Mouse (Mus musculus): ENCODE measurements around the gene Arhgap28. TPM values are rescaled to one million over a fixed set of nuclear protein-coding genes. Genes with fewer than 3 reads are reported as not detected.

The Arhgap28 gene
- polyA plus RNA-seq, 1 experiment = 0.38 TPM

DNA sequence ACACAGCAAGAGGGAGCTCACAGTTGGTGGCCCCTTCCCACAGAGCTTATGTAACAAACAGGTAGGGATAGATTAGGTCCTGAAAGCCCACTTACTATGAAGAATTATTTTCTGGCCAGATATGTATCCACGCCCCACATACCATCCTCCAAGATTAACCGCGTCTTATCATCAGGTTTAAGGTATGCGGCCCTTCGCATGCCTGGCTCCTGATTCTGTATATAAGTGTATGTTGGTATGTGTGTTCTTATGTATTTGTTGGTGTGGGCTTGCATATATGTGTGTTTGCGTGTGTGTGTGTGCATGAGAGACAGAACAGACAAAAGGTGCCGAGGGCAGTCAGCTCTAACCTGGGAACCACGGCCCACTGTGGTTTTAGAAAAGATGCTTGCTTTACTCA, 76.1 kb downstream of the Arhgap28 start:
- H3K4me3 ChIP-seq (ENCODE audit: insufficient read depth, low read length) = no peak overlapping the region
- TF ChIP-seq CTCF (IDR thresholded peaks at IDR 0.05; ENCODE audit: extremely low read depth, insufficient read depth, low read length) = no peak
- TF ChIP-seq POLR2A (IDR thresholded peaks at IDR 0.05; ENCODE audit: extremely low read depth, insufficient read depth, low read length) = no peak
- H3K27ac ChIP-seq (ENCODE audit: insufficient read depth, low read length) = no peak overlapping the region
- no peaks in the 10 kb centered on the region for H3K4me1 ChIP-seq (ENCODE audit: control insufficient read depth, insufficient read depth, low read length)

GRCm38 (mm10) chr17:67919959-67920358, 84.0 kb downstream of the Arhgap28 start:
- Histone ChIP-seq H3K4me3 (ENCODE audit: insufficient read depth, low read length) (no peak overlapping the region), H3K27ac (ENCODE audit: insufficient read depth, low read length) (no peak overlapping the region), H3K4me1 (ENCODE audit: control insufficient read depth, insufficient read depth, low read length) (no peaks in the 10 kb centered on the region)
- TF ChIP-seq CTCF (IDR thresholded peaks at IDR 0.05; ENCODE audit: extremely low read depth, insufficient read depth, low read length) (no peak), POLR2A (IDR thresholded peaks at IDR 0.05; ENCODE audit: extremely low read depth, insufficient read depth, low read length) (no peak)

GRCm38 (mm10) chr17:67918201-67918600, 85.7 kb downstream of the Arhgap28 start:
- no peak overlapping the region for H3K4me3 ChIP-seq (ENCODE audit: insufficient read depth, low read length)
- no peaks in the 10 kb centered on the region for H3K4me1 ChIP-seq (ENCODE audit: control insufficient read depth, insufficient read depth, low read length)
- TF ChIP-seq POLR2A (IDR thresholded peaks at IDR 0.05; ENCODE audit: extremely low read depth, insufficient read depth, low read length) (no peak), CTCF (IDR thresholded peaks at IDR 0.05; ENCODE audit: extremely low read depth, insufficient read depth, low read length) (no peak)
- no peak overlapping the region for H3K27ac ChIP-seq (ENCODE audit: insufficient read depth, low read length)

DNA sequence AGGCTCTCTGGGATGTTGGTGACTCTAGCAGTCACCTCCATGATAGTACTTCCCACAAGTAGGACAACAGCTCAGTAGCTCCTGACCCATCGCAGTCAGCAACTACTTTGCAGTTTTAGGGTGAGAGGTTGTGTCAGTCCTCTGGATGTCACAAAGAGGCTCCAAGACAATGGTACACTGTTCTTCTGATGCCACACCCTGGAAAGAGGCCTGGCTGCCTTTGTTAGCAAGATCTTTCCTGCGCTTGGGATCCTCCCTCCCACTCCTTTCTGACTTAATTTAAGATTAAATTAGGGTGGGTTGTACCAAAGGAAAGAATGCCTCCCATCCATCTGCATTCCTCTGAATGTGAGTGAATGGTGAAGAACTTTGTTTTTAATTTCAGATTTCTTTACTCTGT, 87.0 kb downstream of the Arhgap28 start:
- Histone ChIP-seq H3K4me1 (ENCODE audit: control insufficient read depth, insufficient read depth, low read length) (no peaks in the 10 kb centered on the region), H3K27ac (ENCODE audit: insufficient read depth, low read length) (no peak overlapping the region), H3K4me3 (ENCODE audit: insufficient read depth, low read length) (no peak overlapping the region)
- TF ChIP-seq POLR2A (IDR thresholded peaks at IDR 0.05; ENCODE audit: extremely low read depth, insufficient read depth, low read length) (no peak), CTCF (IDR thresholded peaks at IDR 0.05; ENCODE audit: extremely low read depth, insufficient read depth, low read length) (no peak)

DNA sequence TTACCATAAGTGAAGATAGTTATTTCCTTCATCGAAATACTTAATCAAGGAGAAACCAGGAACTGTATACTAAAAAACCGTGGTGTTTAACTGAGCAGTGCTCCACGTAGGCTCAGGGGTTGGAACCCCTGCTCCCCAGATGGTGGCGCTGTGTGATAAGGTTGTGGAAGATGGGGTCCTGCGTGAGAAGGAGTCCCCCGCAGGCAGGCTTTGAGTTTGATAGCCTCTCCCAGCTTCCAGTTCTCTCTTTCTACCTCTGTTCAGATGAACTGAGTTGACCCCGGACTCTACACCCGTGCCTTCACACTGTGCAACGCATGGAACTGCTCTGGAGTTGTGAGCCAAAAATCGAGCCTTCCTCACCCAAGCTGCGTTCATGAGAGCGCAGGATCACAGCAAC, 91.3 kb downstream of the Arhgap28 start:
- Histone ChIP-seq H3K4me1 (ENCODE audit: control insufficient read depth, insufficient read depth, low read length) (no peaks in the 10 kb centered on the region; the same call in 1 of the 2 replicates), H3K4me3 (ENCODE audit: insufficient read depth, low read length) (no peak overlapping the region), H3K27ac (ENCODE audit: insufficient read depth, low read length) (no peak overlapping the region)
- TF ChIP-seq POLR2A (IDR thresholded peaks at IDR 0.05; ENCODE audit: extremely low read depth, insufficient read depth, low read length) (no peak), CTCF (IDR thresholded peaks at IDR 0.05; ENCODE audit: extremely low read depth, insufficient read depth, low read length) (peak; percentile 69)

- Histone ChIP-seq H3K4me3 (ENCODE audit: insufficient read depth, low read length) (no peak overlapping the region), H3K4me1 (ENCODE audit: control insufficient read depth, insufficient read depth, low read length) (no peaks in the 10 kb centered on the region; the same call in 1 of the 2 replicates)
- no peak for TF ChIP-seq POLR2A (IDR thresholded peaks at IDR 0.05; ENCODE audit: extremely low read depth, insufficient read depth, low read length)
- no peak for TF ChIP-seq CTCF (IDR thresholded peaks at IDR 0.05; ENCODE audit: extremely low read depth, insufficient read depth, low read length)
Measured at GRCm38 (mm10) chr17:67912051-67912450, 91.9 kb downstream of the Arhgap28 start.

DNA sequence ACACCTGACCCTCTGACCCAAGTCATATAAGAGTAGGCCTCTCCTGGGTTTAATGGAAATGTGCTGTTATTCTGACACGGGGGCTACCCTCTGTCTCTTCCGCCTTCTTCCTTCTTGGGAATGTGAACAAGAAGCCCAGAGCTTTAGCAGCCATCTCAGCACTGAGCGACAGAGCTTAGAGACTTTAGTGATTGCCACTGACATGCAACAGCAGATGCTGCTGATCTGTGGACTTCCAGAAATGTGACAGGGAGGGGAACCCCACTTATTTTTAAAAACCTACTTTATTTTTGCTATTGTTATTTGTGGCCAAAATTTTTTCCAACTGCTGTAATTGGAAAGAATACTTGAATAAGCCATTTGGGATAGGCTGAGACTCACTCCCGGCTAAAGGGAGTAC, 95.4 kb downstream of the Arhgap28 start:
- Histone ChIP-seq H3K27ac (ENCODE audit: insufficient read depth, low read length) (no peak overlapping the region), H3K4me1 (ENCODE audit: control insufficient read depth, insufficient read depth, low read length) (no peaks in the 10 kb centered on the region; the same call in 1 of the 2 replicates), H3K4me3 (ENCODE audit: insufficient read depth, low read length) (no peak overlapping the region)
- TF ChIP-seq CTCF (IDR thresholded peaks at IDR 0.05; ENCODE audit: extremely low read depth, insufficient read depth, low read length) (no peak), POLR2A (IDR thresholded peaks at IDR 0.05; ENCODE audit: extremely low read depth, insufficient read depth, low read length) (no peak)

More at GRCm38 (mm10) chr17:67912051-67912450, 91.9 kb downstream of the Arhgap28 start:
- no peak overlapping the region for H3K27ac ChIP-seq (ENCODE audit: insufficient read depth, low read length)

GRCm38 (mm10) chr17:67908137-67908536, 95.8 kb downstream of the Arhgap28 start:
- H3K4me1 ChIP-seq (ENCODE audit: control insufficient read depth, insufficient read depth, low read length) = no peaks in the 10 kb centered on the region; the same call in 1 of the 2 replicates
- TF ChIP-seq CTCF (IDR thresholded peaks at IDR 0.05; ENCODE audit: extremely low read depth, insufficient read depth, low read length) (no peak), POLR2A (IDR thresholded peaks at IDR 0.05; ENCODE audit: extremely low read depth, insufficient read depth, low read length) (no peak)

GRCm38 (mm10) chr17:67907532-67908054, 96.3 kb downstream of the Arhgap28 start:
- Histone ChIP-seq H3K4me1 (ENCODE audit: control insufficient read depth, insufficient read depth, low read length) (no peaks in the 10 kb centered on the region; the same call in 1 of the 2 replicates), H3K4me3 (ENCODE audit: insufficient read depth, low read length) (no peak overlapping the region), H3K27ac (ENCODE audit: insufficient read depth, low read length) (no peak overlapping the region)
- no peak for TF ChIP-seq POLR2A (IDR thresholded peaks at IDR 0.05; ENCODE audit: extremely low read depth, insufficient read depth, low read length)
- no peak for TF ChIP-seq CTCF (IDR thresholded peaks at IDR 0.05; ENCODE audit: extremely low read depth, insufficient read depth, low read length)

More at GRCm38 (mm10) chr17:67908137-67908536, 95.8 kb downstream of the Arhgap28 start:
- no peak overlapping the region for H3K27ac ChIP-seq (ENCODE audit: insufficient read depth, low read length)
- H3K4me3 ChIP-seq (ENCODE audit: insufficient read depth, low read length) = no peak overlapping the region

DNA sequence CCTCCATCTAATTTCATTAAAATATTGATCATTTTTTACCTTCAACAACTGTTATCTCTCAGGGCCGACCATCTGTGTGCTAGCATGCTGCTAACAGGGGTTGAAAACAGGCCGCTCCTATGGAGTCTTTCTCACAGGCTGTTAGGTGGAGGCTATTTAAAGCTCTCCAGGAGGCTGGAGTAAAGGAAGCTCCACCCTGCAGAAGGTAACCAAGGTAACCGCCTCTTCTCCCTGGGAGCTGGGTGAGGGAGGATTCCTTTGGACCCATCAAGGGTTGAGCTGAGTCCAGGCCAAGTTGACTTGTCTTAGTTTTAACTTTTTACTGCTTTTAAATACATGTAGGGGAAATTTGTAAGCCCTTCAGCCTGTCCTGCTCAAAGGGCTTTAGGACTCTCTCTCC, 97.7 kb downstream of the Arhgap28 start:
- Histone ChIP-seq H3K4me3 (ENCODE audit: insufficient read depth, low read length) (no peak overlapping the region), H3K27ac (ENCODE audit: insufficient read depth, low read length) (no peak overlapping the region), H3K4me1 (ENCODE audit: control insufficient read depth, insufficient read depth, low read length) (no peaks in the 10 kb centered on the region; the same call in 1 of the 2 replicates)
- TF ChIP-seq CTCF (IDR thresholded peaks at IDR 0.05; ENCODE audit: extremely low read depth, insufficient read depth, low read length) (no peak), POLR2A (IDR thresholded peaks at IDR 0.05; ENCODE audit: extremely low read depth, insufficient read depth, low read length) (no peak)

All from cortical plate, adult 2 months (tissue).